Mouse (Mus musculus) spleen, adult 2 months (tissue): ENCODE results near the gene Arpp21.

Experiments used
- CTCF ChIP-seq: fragments of 200-500 bp; IDR thresholded peaks from 2 replicates; pipeline ENCODE4 v1.5.1; 2011; ENCODE audit warnings: mild to moderate bottlenecking, inconsistent platforms; ENCODE audit not compliant: insufficient read depth, insufficient read length, insufficient replicate concordance; ENCODE audit errors: extremely low read depth
- POLR2A ChIP-seq: fragments of 200-500 bp; IDR thresholded peaks from 2 replicates; pipeline ENCODE4 v1.6.1; 2011; ENCODE audit warnings: low read depth, low read length, inconsistent platforms

DNA sequence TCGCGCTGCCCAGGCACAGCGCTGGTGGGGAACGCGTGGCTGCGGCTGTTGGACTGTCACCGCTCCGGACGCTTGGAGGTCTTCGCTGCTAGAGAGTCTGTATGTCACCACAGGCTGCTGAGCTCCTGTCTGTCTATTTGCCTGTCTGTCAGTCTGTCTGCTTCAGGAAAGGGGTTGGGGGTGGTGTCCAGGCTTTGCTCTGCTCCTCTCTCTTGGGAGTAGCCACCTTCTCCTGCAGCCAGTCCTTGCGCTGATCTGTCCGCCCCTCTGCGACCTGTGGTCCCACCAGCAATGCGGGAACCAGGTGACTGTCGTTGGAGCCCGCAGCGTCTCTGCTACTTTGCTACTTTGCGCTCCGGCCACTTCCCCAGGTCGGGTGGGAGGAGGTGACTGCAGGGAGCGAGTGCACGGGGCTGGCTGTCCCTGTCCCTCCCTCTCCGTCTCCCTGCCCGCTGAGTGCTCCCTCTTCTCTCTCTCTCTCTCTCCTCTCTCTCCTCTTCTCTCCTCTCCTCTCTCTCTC lies 1.2 kb downstream of the Arpp21 start:
- TF ChIP-seq CTCF (no peak), POLR2A (no peak)
